Mouse (Mus musculus) right cerebral cortex, postnatal 4 days (tissue): ENCODE measurements around the gene Gm10282.

Experiments used
- DNase-seq: peaks from one replicate; pipeline ENCODE4 v3.0.0-alpha.2; 2022

Gm10282 gene

GRCm38 (mm10) chr8:72305210-72305905, at the start of gene Gm10282:
TSS of gene Gm10282 (minus strand) at chr8:72305260.
- no peak for DNase-seq

GRCm38 (mm10) chr8:72354272-72354671, 49.2 kb upstream of the Gm10282 start:
- no peak for DNase-seq

- DNase-seq, result no peak
Observed at GRCm38 (mm10) chr8:72353700-72354045, 48.6 kb upstream of the Gm10282 start.

- no peak for DNase-seq
Observed at GRCm38 (mm10) chr8:72352951-72353699, 48.1 kb upstream of the Gm10282 start.

GRCm38 (mm10) chr8:72351405-72352005, 46.4 kb upstream of the Gm10282 start:
- DNase-seq, result no peak

- DNase-seq, result no peak
Observed at GRCm38 (mm10) chr8:72350727-72351126, 45.7 kb upstream of the Gm10282 start.

GRCm38 (mm10) chr8:72349838-72350237, 44.8 kb upstream of the Gm10282 start:
- no peak for DNase-seq

GRCm38 (mm10) chr8:72348956-72349355, 43.9 kb upstream of the Gm10282 start:
- no peak for DNase-seq

- no peak for DNase-seq
Observed at GRCm38 (mm10) chr8:72348114-72348513, 43.1 kb upstream of the Gm10282 start.

GRCm38 (mm10) chr8:72347553-72347952, 42.5 kb upstream of the Gm10282 start:
- DNase-seq, result no peak

GRCm38 (mm10) chr8:72343725-72344124, 38.7 kb upstream of the Gm10282 start:
- DNase-seq, result no peak

GRCm38 (mm10) chr8:72342556-72343300, 37.7 kb upstream of the Gm10282 start:
- no peak for DNase-seq

GRCm38 (mm10) chr8:72337034-72337433, 32.0 kb upstream of the Gm10282 start:
- DNase-seq, result no peak

GRCm38 (mm10) chr8:72336273-72336672, 31.2 kb upstream of the Gm10282 start:
- DNase-seq, result no peak

GRCm38 (mm10) chr8:72334144-72334641, 29.1 kb upstream of the Gm10282 start:
- DNase-seq, result no peak

GRCm38 (mm10) chr8:72333429-72334143, 28.5 kb upstream of the Gm10282 start:
- DNase-seq, result no peak

GRCm38 (mm10) chr8:72331631-72332030, 26.6 kb upstream of the Gm10282 start:
- DNase-seq, result no peak

- DNase-seq, result no peak
Observed at GRCm38 (mm10) chr8:72330806-72331516, 25.9 kb upstream of the Gm10282 start.

GRCm38 (mm10) chr8:72329116-72329515, 24.1 kb upstream of the Gm10282 start:
- DNase-seq, result no peak

- DNase-seq, result no peak
Observed at GRCm38 (mm10) chr8:72324708-72325107, 19.6 kb upstream of the Gm10282 start.

GRCm38 (mm10) chr8:72324036-72324706, 19.1 kb upstream of the Gm10282 start:
- no peak for DNase-seq
